Mouse (Mus musculus) erythroid progenitor cell, adult 5-6 weeks (primary cell): ENCODE results near the gene Snx9. TPM values are rescaled to one million over a fixed set of nuclear protein-coding genes. Genes with fewer than 3 reads are reported as not detected.

ENCODE experiments used
- ATAC-seq: replicated peaks from 2 replicates; pipeline ENCODE4 v1.8.0; 2016; ENCODE audit warnings: moderate number of reproducible peaks, mild to moderate bottlenecking, moderate TSS enrichment, inconsistent platforms; ENCODE audit not compliant: poor library complexity, low FRiP score, severe bottlenecking
- total RNA-seq, 2 experiments: library from RNA; stranded (forward) in 1 of 2; stranded (reverse) in 1 of 2; fragments of 150-400 nt in 1 of 2; fragments of 186-747, 209-891 nt in 1 of 2; gene quantifications; 2 replicates each; pipeline versions ENCODE4 v1.2.3 to v1.2.4; 2015 to 2017; ENCODE audit warnings: low replicate concordance in 2 of 2

Gene Snx9
- total RNA-seq, 2 experiments from 2014 or later: 4.4 to 11.3 TPM

GRCm38 (mm10) chr17:5903630-5904301 is 62.6 kb downstream of the Snx9 start:
- no peak for ATAC-seq

- no peak for ATAC-seq
Observed at GRCm38 (mm10) chr17:5909681-5910080, 68.6 kb downstream of the Snx9 start.

GRCm38 (mm10) chr17:5911591-5911990 is 70.5 kb downstream of the Snx9 start:
- no peak for ATAC-seq

- ATAC-seq: no peak
Observed at GRCm38 (mm10) chr17:5912797-5913196, 71.7 kb downstream of the Snx9 start.

- no peak for ATAC-seq
Observed at GRCm38 (mm10) chr17:5914217-5914616, 73.1 kb downstream of the Snx9 start.

GRCm38 (mm10) chr17:5921954-5922353 is 80.8 kb downstream of the Snx9 start:
- ATAC-seq: no peak

- no peak for ATAC-seq
Observed at GRCm38 (mm10) chr17:5923281-5923680, 82.2 kb downstream of the Snx9 start.

- ATAC-seq: no peak
Observed at GRCm38 (mm10) chr17:5924238-5924637, 83.1 kb downstream of the Snx9 start.

GRCm38 (mm10) chr17:5926710-5927109 is 85.6 kb downstream of the Snx9 start:
- ATAC-seq: no peak

- ATAC-seq: no peak
Observed at GRCm38 (mm10) chr17:5929031-5929430, 87.9 kb downstream of the Snx9 start.

- no peak for ATAC-seq
Observed at GRCm38 (mm10) chr17:5932161-5932560, 91.0 kb downstream of the Snx9 start.

- ATAC-seq: peak; percentile 73
Observed at GRCm38 (mm10) chr17:5934554-5935324, 93.6 kb downstream of the Snx9 start.

GRCm38 (mm10) chr17:5935680-5936079 is 94.6 kb downstream of the Snx9 start:
- no peak for ATAC-seq

GRCm38 (mm10) chr17:5936276-5936675 is 95.1 kb downstream of the Snx9 start:
- no peak for ATAC-seq

GRCm38 (mm10) chr17:5937441-5937840 is 96.3 kb downstream of the Snx9 start:
- ATAC-seq: no peak

GRCm38 (mm10) chr17:5939871-5940270 is 98.7 kb downstream of the Snx9 start:
- ATAC-seq: no peak

GRCm38 (mm10) chr17:5940792-5941191 is 99.7 kb downstream of the Snx9 start:
- no peak for ATAC-seq

- ATAC-seq: no peak
Observed at GRCm38 (mm10) chr17:5941230-5942043, 100.3 kb downstream of the Snx9 start, which contains the start of gene Synj2. Synj2 (plus strand) TSS chr17:5941280.

- no peak for ATAC-seq
Observed at GRCm38 (mm10) chr17:5942156-5942555, 101.0 kb downstream of the Snx9 start.

GRCm38 (mm10) chr17:5943053-5943452 is 101.9 kb downstream of the Snx9 start:
- no peak for ATAC-seq
